Mouse (Mus musculus): ENCODE data around the gene Cpvl.

The Cpvl gene

GRCm38 (mm10) chr6:53969081-53969480 lies 9.4 kb downstream of the Cpvl start:
- no peak for DNase-seq

GRCm38 (mm10) chr6:53968550-53968949 lies 9.9 kb downstream of the Cpvl start:
- no peak for DNase-seq

GRCm38 (mm10) chr6:53966595-53966994 lies 11.9 kb downstream of the Cpvl start:
- DNase-seq = no peak

GRCm38 (mm10) chr6:53965900-53966299 lies 12.6 kb downstream of the Cpvl start:
- no peak for DNase-seq

GRCm38 (mm10) chr6:53963906-53964496 lies 14.5 kb downstream of the Cpvl start:
- no peak for DNase-seq

GRCm38 (mm10) chr6:53962006-53962405 lies 16.5 kb downstream of the Cpvl start:
- DNase-seq = no peak

GRCm38 (mm10) chr6:53959826-53960225 lies 18.6 kb downstream of the Cpvl start:
- DNase-seq = no peak

GRCm38 (mm10) chr6:53958321-53958720 lies 20.1 kb downstream of the Cpvl start:
- peak; percentile 81 for DNase-seq

- no peak for DNase-seq
These were observed 22.0 kb downstream of the Cpvl start for GRCm38 (mm10) chr6:53956513-53956912.

- DNase-seq = no peak
These were observed 22.6 kb downstream of the Cpvl start for GRCm38 (mm10) chr6:53955846-53956245.

GRCm38 (mm10) chr6:53955271-53955670 lies 23.2 kb downstream of the Cpvl start:
- DNase-seq = no peak

GRCm38 (mm10) chr6:53954106-53954505 lies 24.4 kb downstream of the Cpvl start:
- DNase-seq = peak; percentile 29

- no peak for DNase-seq
These were observed 25.1 kb downstream of the Cpvl start for GRCm38 (mm10) chr6:53953348-53953747.

GRCm38 (mm10) chr6:53951421-53951820 lies 27.1 kb downstream of the Cpvl start:
- no peak for DNase-seq

GRCm38 (mm10) chr6:53950876-53951275 lies 27.6 kb downstream of the Cpvl start:
- DNase-seq = no peak

- DNase-seq = no peak
These were observed 30.0 kb downstream of the Cpvl start for GRCm38 (mm10) chr6:53948388-53949035.

- no peak for DNase-seq
These were observed 33.6 kb downstream of the Cpvl start for GRCm38 (mm10) chr6:53944887-53945286.

GRCm38 (mm10) chr6:53944417-53944816 lies 34.1 kb downstream of the Cpvl start:
- DNase-seq = no peak

GRCm38 (mm10) chr6:53942190-53942831 lies 36.2 kb downstream of the Cpvl start:
- no peak for DNase-seq

GRCm38 (mm10) chr6:53939752-53940151 lies 38.7 kb downstream of the Cpvl start:
- DNase-seq = no peak

- DNase-seq = no peak
These were observed 39.5 kb downstream of the Cpvl start for GRCm38 (mm10) chr6:53938942-53939341.

- no peak for DNase-seq
These were observed 41.0 kb downstream of the Cpvl start for GRCm38 (mm10) chr6:53937143-53938134.

GRCm38 (mm10) chr6:53931605-53932004 lies 46.9 kb downstream of the Cpvl start:
- no peak for DNase-seq
